Mouse (Mus musculus) embryonic facial prominence, embryonic 11.5 days (tissue): ENCODE measurements around the gene Usp22. TPM values are rescaled to one million over a fixed set of nuclear protein-coding genes. Genes with fewer than 3 reads are reported as not detected.

Experiments used
- ATAC-seq: fragments of 200-750 bp; cut with Nextera tagmentation; replicated peaks from 2 replicates; pipeline ENCODE4 v1.8.0; 2017; ENCODE audit warnings: low read depth; ENCODE audit not compliant: insufficient number of reproducible peaks, low FRiP score, low TSS enrichment
- DNase-seq: peaks from one replicate; pipeline ENCODE4 v3.0.0-alpha.2; 2015; ENCODE audit warnings: low spot score
- H3K27ac ChIP-seq: fragments of 300-500 bp; sonication (generic); replicated peaks from 2 replicates; pipeline ENCODE4 v1.5.1; 2014; ENCODE audit warnings: mild to moderate bottlenecking, low read depth, low read length, control low read depth
- H3K27me3 ChIP-seq: fragments of 300-500 bp; sonication (generic); 2 replicates; pipeline ENCODE4 v1.6.1; 2014; ENCODE audit warnings: mild to moderate bottlenecking, low read length, moderate library complexity, mixed read lengths; ENCODE audit not compliant: control insufficient read depth, insufficient read depth
- H3K36me3 ChIP-seq: fragments of 300-500 bp; sonication (generic); replicated peaks from 2 replicates; pipeline ENCODE4 v1.6.1; 2014; ENCODE audit warnings: low read depth, mild to moderate bottlenecking, low read length, moderate library complexity, mixed read lengths; ENCODE audit not compliant: control insufficient read depth, insufficient read depth
- H3K4me1 ChIP-seq: fragments of 300-500 bp; sonication (generic); 2 replicates; pipeline ENCODE4 v1.6.1; 2014; ENCODE audit warnings: low read length, mixed read lengths; ENCODE audit not compliant: control insufficient read depth, insufficient read depth
- H3K4me2 ChIP-seq: fragments of 300-500 bp; sonication (generic); 2 replicates; pipeline ENCODE4 v1.6.1; 2014; ENCODE audit warnings: low read depth, mild to moderate bottlenecking, control low read depth, low read length, moderate library complexity
- H3K4me3 ChIP-seq: fragments of 300-500 bp; sonication (generic); 2 replicates; pipeline ENCODE4 v1.5.1; 2014; ENCODE audit warnings: low read depth, low read length, control low read depth
- H3K9ac ChIP-seq: fragments of 300-500 bp; sonication (generic); replicated peaks from 2 replicates; pipeline ENCODE4 v1.6.1; 2014; ENCODE audit warnings: mild to moderate bottlenecking, control low read depth, low read length
- H3K9me3 ChIP-seq: fragments of 300-500 bp; sonication (generic); replicated peaks from 2 replicates; pipeline ENCODE4 v1.6.1; 2016; ENCODE audit warnings: mild to moderate bottlenecking, low read length, inconsistent platforms, mixed read lengths; ENCODE audit not compliant: control insufficient read depth
- WGBS: fragments of 180-500 bp; shearing (Covaris S2); extraction: QIAGEN DNeasy Blood & Tissue Kit; methylation state at CpG from one replicate; pipeline ENCODE4 v1.1.7; 2014; 5-methylcytosine and 5-hydroxymethylcytosine counted together
- polyA plus RNA-seq: library from polyadenylated mRNA; unstranded; fragments of >200 nt; fragmentation: Nextera tagmentation; extraction: Ambion mirVana; gene quantifications from 2 replicates; pipeline ENCODE4 v1.2.1, GENCODE M21; 2014

Usp22 gene
- polyA plus RNA-seq, 1 experiment from 2014 or later, result 222 TPM

- Histone ChIP-seq H3K27me3 (no peaks in the 10 kb centered on the region), H3K36me3 (no peaks in the 10 kb centered on the region), H3K4me2 (no peak overlapping the region), H3K4me3 (no peak overlapping the region), H3K9ac (no peak overlapping the region), H3K4me1 (no peaks in the 10 kb centered on the region), H3K9me3 (no peaks in the 10 kb centered on the region), H3K27ac (no peak overlapping the region)
- WGBS, result 85% methylated on average over 9 of the region's 9 CpGs
- DNase-seq (no peak), ATAC-seq (no peak)
Measured at GRCm38 (mm10) chr11:61122283-61122768, 52.5 kb downstream of the Usp22 start.

DNA sequence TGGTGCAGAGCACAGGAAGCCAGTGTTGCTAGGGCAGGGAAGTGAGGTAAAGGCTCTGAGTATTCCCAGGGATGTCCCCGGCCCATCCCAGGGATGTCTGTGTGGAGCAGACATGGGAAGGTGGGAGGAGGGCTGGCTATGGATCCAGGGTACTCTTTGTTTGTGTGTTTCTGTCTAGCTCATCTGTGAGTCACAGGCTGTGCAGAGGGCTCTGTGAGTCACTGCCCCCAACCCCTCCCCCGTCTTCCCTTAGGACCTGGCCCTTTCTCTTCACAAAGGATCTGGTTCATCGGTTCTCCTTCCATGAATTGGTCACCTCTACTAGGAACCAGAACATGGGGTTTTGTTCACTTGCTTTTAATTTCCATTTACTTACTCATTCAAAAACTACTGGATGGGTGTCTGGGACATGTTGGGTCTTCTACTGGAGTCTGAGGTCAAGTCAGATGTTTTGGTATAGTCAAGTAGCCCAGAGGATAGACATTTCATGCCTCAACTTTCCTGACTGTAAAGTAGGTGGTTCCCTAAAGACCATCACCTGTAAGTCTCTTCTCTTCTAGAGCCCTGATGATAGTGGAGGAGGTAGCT lies 54.8 kb downstream of the Usp22 start:
- WGBS, result 84% methylated on average over 3 of the region's 3 CpGs
- Histone ChIP-seq H3K4me2 (no peak overlapping the region), H3K27me3 (no peaks in the 10 kb centered on the region)

GRCm38 (mm10) chr11:61116226-61116625 lies 58.6 kb downstream of the Usp22 start:
- no peaks in the 10 kb centered on the region for H3K4me1 ChIP-seq
- no peak overlapping the region for H3K9ac ChIP-seq
- no peak for DNase-seq
- H3K27ac ChIP-seq, result no peak overlapping the region
- H3K36me3 ChIP-seq, result no peaks in the 10 kb centered on the region
- H3K27me3 ChIP-seq, result no peaks in the 10 kb centered on the region
- H3K9me3 ChIP-seq, result no peaks in the 10 kb centered on the region
- ATAC-seq, result no peak
- no peak overlapping the region for H3K4me2 ChIP-seq
- WGBS, result 63% methylated on average over 8 of the region's 8 CpGs
- H3K4me3 ChIP-seq, result no peak overlapping the region

More for the DNA sequence above, 54.8 kb downstream of the Usp22 start:
- Histone ChIP-seq H3K27ac (no peak overlapping the region), H3K4me3 (no peak overlapping the region), H3K36me3 (no peaks in the 10 kb centered on the region), H3K9ac (no peak overlapping the region), H3K9me3 (no peaks in the 10 kb centered on the region), H3K4me1 (no peaks in the 10 kb centered on the region)
- DNase-seq, result no peak
- no peak for ATAC-seq

GRCm38 (mm10) chr11:61112323-61112995 lies 62.4 kb downstream of the Usp22 start:
- WGBS, result 82% methylated on average over 8 of the region's 8 CpGs
- Histone ChIP-seq H3K4me2 (no peak overlapping the region), H3K9me3 (no peaks in the 10 kb centered on the region), H3K4me1 (no peaks in the 10 kb centered on the region), H3K9ac (no peak overlapping the region), H3K36me3 (no peaks in the 10 kb centered on the region), H3K27ac (no peak overlapping the region), H3K27me3 (no peaks in the 10 kb centered on the region), H3K4me3 (no peak overlapping the region)
- DNase-seq (no peak), ATAC-seq (no peak)

DNA sequence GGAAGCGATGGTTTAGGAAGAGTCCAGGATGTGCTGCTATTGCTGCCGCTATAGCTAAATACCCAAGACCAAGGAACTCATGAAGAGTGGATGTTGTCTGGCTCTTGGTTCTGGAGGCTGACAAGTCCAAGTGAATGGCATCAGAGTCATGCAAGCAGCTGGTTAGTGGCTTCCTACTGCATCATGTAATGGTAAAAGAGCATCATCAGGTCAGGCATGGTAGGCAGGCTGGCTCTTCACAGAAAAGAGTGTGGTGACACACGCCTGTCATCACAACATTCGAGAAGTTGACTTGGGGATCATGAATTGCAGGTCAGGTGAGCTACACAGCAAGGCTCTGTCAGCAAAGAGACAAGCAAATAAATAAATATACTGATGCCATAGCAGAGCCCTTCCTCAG lies 63.4 kb downstream of the Usp22 start:
- H3K36me3 ChIP-seq, result no peaks in the 10 kb centered on the region
- no peak overlapping the region for H3K4me3 ChIP-seq
- H3K27ac ChIP-seq, result no peak overlapping the region
- H3K27me3 ChIP-seq, result no peaks in the 10 kb centered on the region
- WGBS, result 90% methylated on average over 4 of the region's 4 CpGs
- no peak for ATAC-seq
- no peaks in the 10 kb centered on the region for H3K4me1 ChIP-seq
- H3K4me2 ChIP-seq, result no peak overlapping the region
- H3K9ac ChIP-seq, result no peak overlapping the region
- H3K9me3 ChIP-seq, result no peaks in the 10 kb centered on the region
- no peak for DNase-seq

DNA sequence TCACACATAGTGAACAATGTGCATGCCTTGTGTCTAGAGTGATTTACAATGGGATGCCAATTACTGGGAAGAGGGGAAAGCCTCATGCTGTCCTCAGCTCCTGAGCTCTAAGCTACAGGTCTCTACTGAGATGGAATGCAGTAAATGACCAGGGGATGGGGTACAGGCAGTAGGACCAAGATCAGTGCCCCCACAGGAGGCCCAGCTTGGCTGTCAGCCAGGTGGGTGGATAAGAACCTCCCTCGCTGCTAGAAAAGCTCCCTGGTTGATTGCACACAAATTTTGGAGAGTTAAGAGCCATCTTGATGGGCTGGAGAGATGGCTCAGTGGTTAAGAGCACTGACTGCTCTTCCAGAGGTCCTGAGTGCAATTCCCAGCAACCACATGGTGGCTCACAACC lies 63.9 kb downstream of the Usp22 start:
- Histone ChIP-seq H3K4me2 (no peak overlapping the region), H3K4me3 (no peak overlapping the region), H3K9ac (no peak overlapping the region), H3K27ac (no peak overlapping the region), H3K36me3 (no peaks in the 10 kb centered on the region), H3K27me3 (no peaks in the 10 kb centered on the region), H3K9me3 (no peaks in the 10 kb centered on the region), H3K4me1 (no peaks in the 10 kb centered on the region)
- 50% methylated on average over 1 of the region's 1 CpGs for WGBS
- no peak for DNase-seq
- no peak for ATAC-seq

- 83% methylated on average over 10 of the region's 10 CpGs for WGBS
- Histone ChIP-seq H3K4me3 (no peak overlapping the region), H3K9ac (no peak overlapping the region), H3K4me2 (no peak overlapping the region), H3K4me1 (no peaks in the 10 kb centered on the region), H3K36me3 (no peaks in the 10 kb centered on the region), H3K27ac (no peak overlapping the region), H3K9me3 (no peaks in the 10 kb centered on the region), H3K27me3 (no peaks in the 10 kb centered on the region)
- DNase-seq (no peak), ATAC-seq (no peak)
Measured at GRCm38 (mm10) chr11:61110113-61110512, 64.7 kb downstream of the Usp22 start.

DNA sequence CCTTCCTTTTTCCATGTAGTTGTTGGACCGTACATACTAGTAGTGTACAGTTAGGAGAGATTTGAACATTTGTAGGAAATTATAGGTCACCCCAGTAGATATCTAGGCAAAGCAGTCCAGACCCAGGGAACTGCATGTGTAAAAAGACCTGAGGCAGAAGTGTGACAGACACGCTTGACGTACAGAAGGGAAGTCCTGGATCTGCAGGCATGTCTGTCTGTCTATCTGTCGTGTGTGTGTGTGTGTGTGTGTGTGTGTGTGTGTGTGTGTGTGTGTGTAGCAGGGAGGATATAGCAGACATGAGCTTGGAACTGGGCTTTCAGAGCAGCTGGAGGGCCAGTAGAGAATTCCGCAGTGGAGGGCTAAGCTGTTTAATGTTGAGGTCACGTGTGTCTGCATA lies 65.1 kb downstream of the Usp22 start:
- H3K9me3 ChIP-seq, result no peaks in the 10 kb centered on the region
- H3K9ac ChIP-seq, result no peak overlapping the region
- no peak for ATAC-seq
- no peak overlapping the region for H3K4me2 ChIP-seq
- H3K27me3 ChIP-seq, result no peaks in the 10 kb centered on the region
- no peak for DNase-seq
- no peak overlapping the region for H3K27ac ChIP-seq
- 79% methylated on average over 6 of the region's 6 CpGs for WGBS
- H3K4me3 ChIP-seq, result no peak overlapping the region
- no peaks in the 10 kb centered on the region for H3K4me1 ChIP-seq
- H3K36me3 ChIP-seq, result no peaks in the 10 kb centered on the region
